Mouse (Mus musculus): ENCODE measurements around the gene Limd2. TPM values are rescaled to one million over a fixed set of nuclear protein-coding genes. Genes with fewer than 3 reads are reported as not detected.

Limd2 gene
- polyA plus RNA-seq, 1 experiment, result 36.4 TPM

GRCm38 (mm10) chr11:106179711-106180448, 19.2 kb upstream of the Limd2 start:
- no peak overlapping the region for H3ac ChIP-seq (ENCODE audit: control insufficient read depth, insufficient read length)
- H3K27me3 ChIP-seq (ENCODE audit: control insufficient read depth, insufficient read depth, insufficient read length), result no peaks in the 10 kb centered on the region
- no peak overlapping the region for H3K4me2 ChIP-seq (ENCODE audit: low read depth)
- no peaks in the 10 kb centered on the region for H3K36me3 ChIP-seq (ENCODE audit: control insufficient read depth, insufficient read depth)
- TF ChIP-seq E2F4 (IDR thresholded peaks at IDR 0.05; ENCODE audit: insufficient read depth) (no peak), MYOG (IDR thresholded peaks at IDR 0.05; ENCODE audit: control insufficient read depth in 1 of 3, insufficient read depth in 1 of 3, insufficient read length in 2 of 3, low read depth in 2 of 3) (no peak), SRF (IDR thresholded peaks at IDR 0.05; ENCODE audit: control insufficient read depth, insufficient read length, low read depth) (no peak), MYOD1 (IDR thresholded peaks at IDR 0.05; ENCODE audit: control insufficient read depth in 1 of 3, insufficient read length in 2 of 3, low read depth in 2 of 3) (no peak), TCF12 (IDR thresholded peaks at IDR 0.05; ENCODE audit: insufficient read depth, poor library complexity, severe bottlenecking) (no peak), MAX (IDR thresholded peaks at IDR 0.05; ENCODE audit: low read depth) (no peak), REST (IDR thresholded peaks at IDR 0.05; ENCODE audit: insufficient read depth, insufficient read length) (no peak), POLR2AphosphoS2 (IDR thresholded peaks at IDR 0.05; ENCODE audit: insufficient read length, low read depth) (no peak), USF1 (IDR thresholded peaks at IDR 0.05; ENCODE audit: low read depth) (no peak), POLR2A (IDR thresholded peaks at IDR 0.05; ENCODE audit: insufficient read length, low read depth) (no peak), TCF3 (IDR thresholded peaks at IDR 0.05; ENCODE audit: insufficient read length, low read depth) (no peak)
- H3K79me2 ChIP-seq (ENCODE audit: control insufficient read depth, insufficient read depth), result no peaks in the 10 kb centered on the region
- no peak overlapping the region for H3K4me3 ChIP-seq

DNA sequence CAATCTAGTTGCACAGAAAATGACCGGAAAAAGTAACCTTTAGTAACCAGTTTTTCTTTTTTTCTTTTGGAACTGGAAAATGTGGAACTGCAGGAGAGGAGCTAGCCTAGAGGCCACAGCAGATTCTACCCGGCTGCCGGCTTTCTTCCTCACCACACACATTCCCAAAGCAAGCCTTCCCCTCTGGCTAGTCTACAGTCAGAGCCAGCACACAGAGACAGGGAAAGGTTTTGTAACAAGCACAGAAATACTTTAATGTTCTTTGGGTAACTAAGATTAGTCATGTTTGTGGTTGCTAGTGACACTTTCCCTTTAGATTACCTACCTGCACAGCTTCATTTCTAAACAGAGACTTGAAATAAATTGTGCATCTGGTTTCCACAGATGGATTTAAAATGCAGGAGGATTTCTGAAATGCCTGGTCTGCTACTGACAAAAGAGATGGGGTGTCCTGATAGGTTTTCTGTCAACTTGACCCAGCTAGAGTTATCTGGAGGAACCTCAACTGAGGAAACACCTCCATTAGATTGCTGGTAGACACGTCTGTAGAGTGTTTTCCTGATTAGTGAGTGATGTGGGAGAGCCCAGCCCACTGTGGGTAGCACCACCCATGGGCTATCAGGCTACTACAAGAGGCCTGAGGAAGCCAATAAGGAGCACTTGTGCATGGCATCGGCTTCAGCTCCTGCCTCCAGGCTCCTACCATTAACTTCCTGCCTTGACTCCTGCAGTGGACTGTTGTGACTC, 17.5 kb upstream of the Limd2 start:
- TF ChIP-seq TCF3 (IDR thresholded peaks at IDR 0.05; ENCODE audit: insufficient read length, low read depth), result no peak
- no peak for TF ChIP-seq TCF12 (IDR thresholded peaks at IDR 0.05; ENCODE audit: insufficient read depth, poor library complexity, severe bottlenecking)
- TF ChIP-seq CEBPB (IDR thresholded peaks at IDR 0.05; ENCODE audit: insufficient read depth, poor library complexity, severe bottlenecking), result no peak
- no peaks in the 10 kb centered on the region for H3K79me2 ChIP-seq (ENCODE audit: control insufficient read depth, insufficient read depth)

DNA sequence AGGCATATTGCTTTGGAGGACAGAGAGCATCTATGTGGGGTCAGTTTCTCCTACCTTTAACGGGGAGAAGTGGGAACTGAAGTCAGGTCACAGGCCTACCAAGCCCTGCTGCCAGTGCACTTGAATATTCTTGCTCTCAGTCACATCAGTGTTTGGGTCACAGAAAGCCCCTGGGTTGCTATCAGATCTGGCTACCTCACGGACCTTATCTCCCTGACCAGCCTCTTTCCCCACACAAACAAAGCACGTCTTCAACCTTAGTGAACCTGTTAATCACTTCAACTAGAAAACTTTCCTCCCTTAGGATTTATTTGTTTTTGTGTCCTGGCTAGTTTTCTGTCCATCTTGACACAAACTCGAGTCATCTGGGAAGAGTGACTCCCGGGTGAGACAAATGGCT, 15.7 kb upstream of the Limd2 start:
- Histone ChIP-seq H3K4me2 (ENCODE audit: low read depth) (no peak overlapping the region), H3K79me2 (ENCODE audit: control insufficient read depth, insufficient read depth) (no peaks in the 10 kb centered on the region), H3ac (ENCODE audit: control insufficient read depth, insufficient read length) (no peak overlapping the region), H3K36me3 (ENCODE audit: control insufficient read depth, insufficient read depth) (no peaks in the 10 kb centered on the region), H3K27me3 (ENCODE audit: control insufficient read depth, insufficient read depth, insufficient read length) (no peaks in the 10 kb centered on the region), H3K4me3 (no peak overlapping the region)
- no peak for TF ChIP-seq REST (IDR thresholded peaks at IDR 0.05; ENCODE audit: insufficient read depth, insufficient read length)
- no peak for TF ChIP-seq CEBPB (IDR thresholded peaks at IDR 0.05; ENCODE audit: insufficient read depth, poor library complexity, severe bottlenecking)
- TF ChIP-seq MYOG (IDR thresholded peaks at IDR 0.05; ENCODE audit: control insufficient read depth in 1 of 3, insufficient read depth in 1 of 3, insufficient read length in 2 of 3, low read depth in 2 of 3), result no peak
- no peak for TF ChIP-seq POLR2AphosphoS2 (IDR thresholded peaks at IDR 0.05; ENCODE audit: insufficient read length, low read depth)
- no peak for TF ChIP-seq SRF (IDR thresholded peaks at IDR 0.05; ENCODE audit: control insufficient read depth, insufficient read length, low read depth)
- no peak for TF ChIP-seq MAX (IDR thresholded peaks at IDR 0.05; ENCODE audit: low read depth)
- no peak for TF ChIP-seq POLR2A (IDR thresholded peaks at IDR 0.05; ENCODE audit: insufficient read length, low read depth)
- TF ChIP-seq E2F4 (IDR thresholded peaks at IDR 0.05; ENCODE audit: insufficient read depth), result no peak
- TF ChIP-seq TCF12 (IDR thresholded peaks at IDR 0.05; ENCODE audit: insufficient read depth, poor library complexity, severe bottlenecking), result no peak
- TF ChIP-seq MYOD1 (IDR thresholded peaks at IDR 0.05; ENCODE audit: control insufficient read depth in 1 of 3, insufficient read length in 2 of 3, low read depth in 2 of 3), result no peak
- TF ChIP-seq USF1 (IDR thresholded peaks at IDR 0.05; ENCODE audit: low read depth), result no peak
- no peak for TF ChIP-seq TCF3 (IDR thresholded peaks at IDR 0.05; ENCODE audit: insufficient read length, low read depth)

More for the DNA sequence above, 17.5 kb upstream of the Limd2 start:
- Histone ChIP-seq H3K4me2 (ENCODE audit: low read depth) (no peak overlapping the region), H3ac (ENCODE audit: control insufficient read depth, insufficient read length) (no peak overlapping the region), H3K4me3 (no peak overlapping the region), H3K36me3 (ENCODE audit: control insufficient read depth, insufficient read depth) (no peaks in the 10 kb centered on the region), H3K27me3 (ENCODE audit: control insufficient read depth, insufficient read depth, insufficient read length) (no peaks in the 10 kb centered on the region)

DNA sequence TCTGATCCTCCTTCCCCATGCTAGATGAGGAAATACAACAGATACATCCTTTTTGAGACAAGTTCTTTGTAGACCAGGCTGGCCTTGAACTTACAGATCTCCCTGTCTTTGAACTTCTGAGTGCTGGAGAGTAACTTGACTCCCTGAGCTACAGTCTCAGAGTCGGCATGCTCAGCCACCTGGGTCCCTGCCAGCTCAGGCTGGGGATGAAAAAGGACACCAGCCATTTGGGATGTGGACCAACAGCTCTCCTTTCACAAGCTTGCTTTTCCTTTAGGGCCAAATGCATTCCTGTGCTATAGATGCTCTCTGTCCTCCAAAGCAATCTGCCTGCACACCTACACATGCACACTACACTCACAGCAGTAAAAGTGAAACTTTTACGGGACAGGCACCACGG, 14.4 kb upstream of the Limd2 start:
- Histone ChIP-seq H3K36me3 (ENCODE audit: control insufficient read depth, insufficient read depth) (no peaks in the 10 kb centered on the region), H3K27me3 (ENCODE audit: control insufficient read depth, insufficient read depth, insufficient read length) (no peaks in the 10 kb centered on the region), H3ac (ENCODE audit: control insufficient read depth, insufficient read length) (no peak overlapping the region), H3K4me3 (no peak overlapping the region), H3K4me2 (ENCODE audit: low read depth) (no peak overlapping the region), H3K79me2 (ENCODE audit: control insufficient read depth, insufficient read depth) (no peaks in the 10 kb centered on the region)
- no peak for TF ChIP-seq MYOD1 (IDR thresholded peaks at IDR 0.05; ENCODE audit: control insufficient read depth in 1 of 3, insufficient read length in 2 of 3, low read depth in 2 of 3)
- no peak for TF ChIP-seq REST (IDR thresholded peaks at IDR 0.05; ENCODE audit: insufficient read depth, insufficient read length)
- no peak for TF ChIP-seq CEBPB (IDR thresholded peaks at IDR 0.05; ENCODE audit: insufficient read depth, poor library complexity, severe bottlenecking)
- TF ChIP-seq POLR2A (IDR thresholded peaks at IDR 0.05; ENCODE audit: insufficient read length, low read depth), result no peak
- no peak for TF ChIP-seq SRF (IDR thresholded peaks at IDR 0.05; ENCODE audit: control insufficient read depth, insufficient read length, low read depth)
- no peak for TF ChIP-seq MYOG (IDR thresholded peaks at IDR 0.05; ENCODE audit: control insufficient read depth in 1 of 3, insufficient read depth in 1 of 3, insufficient read length in 2 of 3, low read depth in 2 of 3)
- TF ChIP-seq MAX (IDR thresholded peaks at IDR 0.05; ENCODE audit: low read depth), result no peak
- TF ChIP-seq TCF12 (IDR thresholded peaks at IDR 0.05; ENCODE audit: insufficient read depth, poor library complexity, severe bottlenecking), result no peak
- no peak for TF ChIP-seq USF1 (IDR thresholded peaks at IDR 0.05; ENCODE audit: low read depth)
- no peak for TF ChIP-seq E2F4 (IDR thresholded peaks at IDR 0.05; ENCODE audit: insufficient read depth)
- no peak for TF ChIP-seq TCF3 (IDR thresholded peaks at IDR 0.05; ENCODE audit: insufficient read length, low read depth)
- no peak for TF ChIP-seq POLR2AphosphoS2 (IDR thresholded peaks at IDR 0.05; ENCODE audit: insufficient read length, low read depth)
